Mouse (Mus musculus) CD4-positive helper T cell, adult 2 months (primary cell): ENCODE results near the gene Mthfd2l.

Source experiments
- DNase-seq: peaks from one replicate; pipeline ENCODE4 v3.0.0-alpha.2; 2012; ENCODE audit warnings: low read depth, missing footprints, low spot score

Mthfd2l gene

DNA sequence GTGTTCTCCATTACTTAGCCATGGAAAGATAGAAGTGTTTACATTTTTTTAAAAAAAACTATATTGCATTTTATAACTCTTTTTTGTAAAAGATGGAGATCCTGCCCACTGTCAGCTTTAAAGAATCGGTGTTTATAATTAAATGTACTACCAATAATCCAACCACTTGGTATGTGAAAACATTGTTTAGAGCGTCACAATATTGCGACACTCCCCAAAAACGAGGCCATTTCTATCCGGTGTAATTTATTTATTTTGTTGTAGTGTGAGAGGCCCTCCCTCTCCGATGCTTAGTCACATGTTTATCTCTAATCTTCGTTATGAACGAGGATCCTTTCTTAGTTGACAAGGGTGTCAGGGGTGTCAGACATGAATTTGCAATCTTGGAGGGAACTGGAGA, 117.5 kb downstream of the Mthfd2l start:
- DNase-seq, result no peak
